19 mouse cellular contexts compared by ENCODE assay signal in the genomic region with DNA sequence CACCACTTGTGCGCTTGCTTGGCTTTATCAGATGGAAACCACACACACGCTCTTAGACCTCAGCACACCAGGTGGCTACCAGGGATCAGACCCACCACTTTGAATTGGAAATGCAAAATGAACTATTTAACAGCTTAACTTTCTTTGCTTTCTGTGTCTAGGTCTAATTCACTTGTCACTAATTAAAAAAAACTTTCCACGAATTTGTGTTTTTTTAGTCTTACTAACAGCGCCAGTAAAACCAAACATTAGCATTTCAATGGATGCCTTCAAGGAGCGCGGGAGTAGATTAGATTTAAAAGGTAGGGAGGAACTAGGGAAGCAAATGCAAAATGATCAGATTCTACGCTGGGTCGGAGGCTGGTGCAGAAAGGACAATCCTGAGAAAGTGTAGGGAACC. TPM values are rescaled to one million over a fixed set of nuclear protein-coding genes. Genes with fewer than 3 reads are reported as not detected.
DNase-seq lines count a peak whose midpoint lies in the region; ATAC-seq and TF ChIP-seq lines count a peak whose summit lies in the region.
"Had no signal": no experiment of that assay in that cellular context is flagged by ENCODE, and none has a peak within 500 bp of the region (broad histone marks: within the 10 kb centered on the region; RNA-seq: fewer than 3 reads in every experiment).

No protein-coding gene starts in this region.

- 31% methylated on average over 8 of the region's 8 CpGs for WGBS in heart, embryonic 12.5 days
- 39% methylated on average over 8 of the region's 8 CpGs for WGBS in kidney, embryonic 16.5 days
- 45% methylated on average over 8 of the region's 8 CpGs for WGBS in stomach, postnatal 0 days

- no peak for ATAC-seq in heart, embryonic 12.5 days (ENCODE audit: insufficient number of reproducible peaks, low FRiP score)
- ATAC-seq in kidney, embryonic 16.5 days (ENCODE audit: low FRiP score, low TSS enrichment), result no peak
- ATAC-seq in stomach, postnatal 0 days (ENCODE audit: low FRiP score, low TSS enrichment), result no peak
- ATAC-seq: lung, postnatal 0 days; Patski had no signal

- peaks cover 7% of the 10 kb centered on the region for H3K4me1 ChIP-seq in heart, embryonic 12.5 days (replicated peaks)
- H3K4me1 ChIP-seq in kidney, embryonic 16.5 days (ENCODE audit: insufficient read depth, low read length), result peaks cover 6% of the 10 kb centered on the region; the same call in 1 of the 2 replicates
- no peaks in the 10 kb centered on the region for H3K4me1 ChIP-seq in stomach, postnatal 0 days (replicated peaks; ENCODE audit: control insufficient read depth, insufficient read depth)
- H3K4me1 ChIP-seq: liver, embryonic 15.5 days; midbrain, embryonic 12.5 days had no signal

- no peak for TF ChIP-seq EP300 in stomach, postnatal 0 days (optimal IDR thresholded peaks at IDR 0.05)

- no peak overlapping the region for H3K4me3 ChIP-seq in heart, embryonic 12.5 days
- no peak overlapping the region for H3K4me3 ChIP-seq in kidney, embryonic 16.5 days (ENCODE audit: low read length)
- no peak overlapping the region for H3K4me3 ChIP-seq in stomach, postnatal 0 days (ENCODE audit: low read depth, low read length)
- H3K4me3 ChIP-seq: layer of hippocampus, adult 2 months; liver, embryonic 15.5 days; midbrain, embryonic 12.5 days had no signal

- intact Hi-C loops in heart, postnatal 14 days (cut with DNase I), result no loop called here

- no peaks in the 10 kb centered on the region for H3K27me3 ChIP-seq in heart, embryonic 12.5 days (replicated peaks)
- no peaks in the 10 kb centered on the region for H3K27me3 ChIP-seq in kidney, embryonic 16.5 days (ENCODE audit: insufficient read depth, low read length)
- H3K27me3 ChIP-seq in stomach, postnatal 0 days (ENCODE audit: control insufficient read depth, insufficient read depth, low read length), result no peaks in the 10 kb centered on the region
- H3K27me3 ChIP-seq: liver, embryonic 15.5 days; midbrain, embryonic 12.5 days; Patski had no signal

- no peaks in the 10 kb centered on the region for H3K36me3 ChIP-seq in heart, embryonic 12.5 days
- H3K36me3 ChIP-seq in kidney, embryonic 16.5 days (ENCODE audit: insufficient read depth, low read length), result no peaks in the 10 kb centered on the region
- H3K36me3 ChIP-seq in stomach, postnatal 0 days (ENCODE audit: control insufficient read depth, insufficient read depth, low read length), result no peaks in the 10 kb centered on the region
- H3K36me3 ChIP-seq: liver, embryonic 15.5 days; midbrain, embryonic 12.5 days had no signal

- H3K9ac ChIP-seq in heart, embryonic 12.5 days, result peak overlapping the region; percentile 37; the same call in 1 of the 2 replicates
- no peak overlapping the region for H3K9ac ChIP-seq in kidney, embryonic 16.5 days (replicated peaks; ENCODE audit: low read length)
- H3K9ac ChIP-seq in stomach, postnatal 0 days (ENCODE audit: low read length), result no peak overlapping the region
- H3K9ac ChIP-seq: liver, embryonic 15.5 days; midbrain, embryonic 12.5 days had no signal

- TF ChIP-seq CTCF in stomach, postnatal 0 days (IDR thresholded peaks at IDR 0.05; ENCODE audit: low read depth), result no peak

- H3K9me3 ChIP-seq in heart, embryonic 12.5 days (replicated peaks), result peaks cover 2% of the 10 kb centered on the region; the same call in 1 of the 2 replicates
- H3K9me3 ChIP-seq in kidney, embryonic 16.5 days (ENCODE audit: low read length), result no peaks in the 10 kb centered on the region
- H3K9me3 ChIP-seq in stomach, postnatal 0 days (ENCODE audit: control insufficient read depth, low read length), result no peaks in the 10 kb centered on the region
- H3K9me3 ChIP-seq: liver, embryonic 15.5 days; midbrain, embryonic 12.5 days had no signal

- DNase-seq in heart, postnatal 14 days, result no peak
- DNase-seq in kidney, postnatal 25 days, result no peak
- peak; percentile 61 for DNase-seq in ZHBTc4 (ENCODE audit: low read depth, low spot score)
- DNase-seq in stomach, postnatal 0 days (ENCODE audit: low spot score), result no peak
- no peak for DNase-seq in kidney, adult 18-20 months
- DNase-seq: adrenal gland, postnatal 14 days; cerebellum, adult 11 months; cerebellum, postnatal 14 days; gastrocnemius, postnatal 25 days; kidney, postnatal 10 days; layer of hippocampus, postnatal 36 days; thymus, postnatal 14 days had no signal

- peak overlapping the region; percentile 36 for H3K27ac ChIP-seq in heart, embryonic 12.5 days (ENCODE audit: poor library complexity, severe bottlenecking)
- H3K27ac ChIP-seq in kidney, embryonic 16.5 days (ENCODE audit: low read length), result no peak overlapping the region
- no peak overlapping the region for H3K27ac ChIP-seq in stomach, postnatal 0 days (replicated peaks)
- H3K27ac ChIP-seq: layer of hippocampus, adult 2 months; liver, embryonic 15.5 days; midbrain, embryonic 12.5 days had no signal

- peak overlapping the region; percentile 56 for H3K4me2 ChIP-seq in heart, embryonic 12.5 days
- peak overlapping the region; percentile 3; the same call in 1 of the 2 replicates for H3K4me2 ChIP-seq in kidney, embryonic 16.5 days (replicated peaks; ENCODE audit: low read depth, low read length)
- H3K4me2 ChIP-seq in stomach, postnatal 0 days (replicated peaks; ENCODE audit: low read depth), result 0 out of 2 replicates have a peak overlapping the region, but pooled peaks have one; percentile 5
- H3K4me2 ChIP-seq: liver, embryonic 15.5 days; midbrain, embryonic 12.5 days had no signal

RNA-seq across cellular contexts. Expression of gene Grb14, which starts 12.8 kb away (rescaled TPM):
- polyA plus RNA-seq in heart, embryonic 12.5 days (2016; fragmentation: Nextera tagmentation; extraction: Ambion mirVana), result 64.6 and 67.9 TPM in 2 replicates
- 100 to 1,000 TPM; 148 to 165 TPM for total RNA-seq in heart, postnatal 14 days (2021)
- polyA plus RNA-seq in kidney, embryonic 16.5 days (2015; fragmentation: Nextera tagmentation; extraction: Ambion mirVana), result 34.4 and 35.6 TPM in 2 replicates
- 12.2 and 13.1 TPM in 2 replicates for polyA plus RNA-seq in stomach, postnatal 0 days (2015; fragmentation: Nextera tagmentation; extraction: Ambion mirVana)

Comparison
In these comparisons a context has a peak if more than half of its experiments do, and no peak if none do; other contexts are left out.
1. H3K4me2 ChIP-seq: peak in every context shown above with its lines; median percentile 56 in heart, embryonic 12.5 days; 5 in stomach, postnatal 0 days; 3 in kidney, embryonic 16.5 days.